Mouse (Mus musculus) liver, embryonic 11.5 days (tissue): ENCODE results near the gene Dcpp1. TPM values are rescaled to one million over a fixed set of nuclear protein-coding genes. Genes with fewer than 3 reads are reported as not detected.
A peak's percentile ranks its signal among the peaks of the same experiment; 100 is the strongest.
"Not testable (repeated sequence)": the region's sequence is repeated elsewhere in the genome, so short reads cannot be mapped to it uniquely, and the experiment has no call there.

ENCODE experiments used
- ATAC-seq: fragments of 200-750 bp; cut with Nextera tagmentation; replicated peaks from 2 replicates; pipeline ENCODE4 v1.8.0; 2017; ENCODE audit warnings: moderate number of reproducible peaks, mild to moderate bottlenecking, moderate TSS enrichment, moderate library complexity; ENCODE audit not compliant: low FRiP score
- DNase-seq: peaks from one replicate; pipeline ENCODE4 v3.0.0-alpha.2; 2017; ENCODE audit warnings: low spot score
- H3K27ac ChIP-seq: fragments of 300-500 bp; sonication (generic); 2 replicates; pipeline ENCODE4 v1.5.1; 2014; ENCODE audit warnings: mild to moderate bottlenecking, low read depth, low read length, control low read depth
- H3K27me3 ChIP-seq: fragments of 300-500 bp; sonication (generic); replicated peaks from 2 replicates; pipeline ENCODE4 v1.6.1; 2014; ENCODE audit warnings: low read length, mixed read lengths; ENCODE audit not compliant: control insufficient read depth, insufficient read depth
- H3K36me3 ChIP-seq: fragments of 300-500 bp; sonication (generic); 2 replicates; pipeline ENCODE4 v1.6.1; 2014; ENCODE audit warnings: mild to moderate bottlenecking, low read length, moderate library complexity, mixed read lengths; ENCODE audit not compliant: control insufficient read depth, insufficient read depth
- H3K4me1 ChIP-seq: fragments of 300-500 bp; sonication (generic); replicated peaks from 2 replicates; pipeline ENCODE4 v1.6.1; 2014; ENCODE audit warnings: low read length, mixed read lengths; ENCODE audit not compliant: control insufficient read depth, insufficient read depth
- H3K4me2 ChIP-seq: fragments of 300-500 bp; sonication (generic); 2 replicates; pipeline ENCODE4 v1.6.1; 2014; ENCODE audit warnings: mild to moderate bottlenecking, control low read depth, moderate library complexity
- H3K4me3 ChIP-seq: fragments of 300-500 bp; sonication (generic); 2 replicates; pipeline ENCODE4 v1.5.1; 2014; ENCODE audit warnings: low read depth, low read length, control low read depth
- H3K9ac ChIP-seq: fragments of 300-500 bp; sonication (generic); 2 replicates; pipeline ENCODE4 v1.6.1; 2014; ENCODE audit warnings: low read depth, low read length, control low read depth
- H3K9me3 ChIP-seq: fragments of 300-500 bp; sonication (generic); 2 replicates; pipeline ENCODE4 v1.6.1; 2016; ENCODE audit warnings: low read length, inconsistent platforms, mixed read lengths; ENCODE audit not compliant: control insufficient read depth
- WGBS: fragments of 180-500 bp; shearing (Covaris S2); extraction: QIAGEN DNeasy Blood & Tissue Kit; methylation state at CpG from one replicate; pipeline ENCODE4 v1.1.7; 2014; 5-methylcytosine and 5-hydroxymethylcytosine counted together
- polyA plus RNA-seq: library from polyadenylated mRNA; unstranded; fragments of >200 nt; fragmentation: Nextera tagmentation; extraction: Ambion mirVana; gene quantifications from 2 replicates; pipeline ENCODE4 v1.2.1, GENCODE M21; 2014

Gene Dcpp1
- polyA plus RNA-seq, result not detected in 2 replicates

DNA sequence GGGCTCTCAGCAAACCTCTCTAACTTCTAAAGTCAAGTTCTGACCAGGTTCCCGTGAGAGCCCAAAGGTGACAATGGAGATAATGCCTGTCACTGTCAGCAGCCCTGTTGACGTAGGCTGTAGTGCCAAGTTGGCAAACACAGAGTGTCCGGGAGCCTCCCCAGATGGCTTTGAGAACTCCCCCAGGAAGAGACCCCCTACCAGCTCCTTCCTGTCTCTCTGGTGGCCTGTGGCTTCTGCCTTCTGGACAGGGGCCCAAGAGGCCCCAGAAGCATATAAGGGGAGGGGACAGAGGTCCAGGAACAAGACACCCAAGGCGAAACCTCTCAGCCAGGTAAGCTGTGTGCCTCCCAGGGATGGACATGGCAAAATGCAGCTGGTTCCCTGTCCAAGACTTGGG lies at the start of gene Dcpp1, which contains the start of gene Dcpp2:
Gene Dcpp1 (plus strand): TSS at position 301 of the 400 bp plus-strand sequence.
Gene Dcpp2 (plus strand): TSS at position 305 of the 400 bp plus-strand sequence.
- not testable (repeated sequence) for H3K9me3 ChIP-seq, H3K4me2 ChIP-seq, H3K27ac ChIP-seq, H3K4me3 ChIP-seq, H3K27me3 ChIP-seq, DNase-seq, H3K4me1 ChIP-seq, ATAC-seq, H3K9ac ChIP-seq, H3K36me3 ChIP-seq
- 49% methylated on average over 4 of the region's 4 CpGs for WGBS

DNA sequence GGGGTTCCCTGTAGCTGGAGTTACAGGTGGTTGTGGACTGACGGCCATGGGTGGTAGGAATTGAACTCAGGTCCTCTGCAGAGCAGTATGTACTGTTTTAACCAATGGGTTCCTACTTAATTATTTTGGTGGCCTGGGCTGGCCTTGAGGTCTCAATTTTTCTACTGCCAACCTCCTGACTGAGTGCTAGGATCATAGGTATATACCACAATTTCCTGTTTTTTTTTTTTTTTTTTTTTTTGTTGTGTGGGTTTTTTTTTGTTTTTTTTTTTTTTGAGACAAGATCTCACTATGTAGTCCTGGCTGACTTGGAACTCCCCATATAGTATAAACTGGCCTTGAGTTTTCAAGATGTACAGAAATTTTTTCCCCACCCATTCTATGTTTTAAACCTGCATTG lies 49.5 kb upstream of the Dcpp1 start:
- H3K9me3 ChIP-seq, result no peaks in the 10 kb centered on the region
- no peak overlapping the region for H3K4me2 ChIP-seq
- H3K27me3 ChIP-seq, result peaks cover 11% of the 10 kb centered on the region; the same call in 1 of the 2 replicates
- ATAC-seq (no peak), DNase-seq (no peak)
- H3K27ac ChIP-seq, result no peak overlapping the region
- no peak overlapping the region for H3K4me3 ChIP-seq
- peaks cover 2% of the 10 kb centered on the region; the same call in 1 of the 2 replicates for H3K36me3 ChIP-seq
- H3K9ac ChIP-seq, result no peak overlapping the region
- 92% methylated on average over 1 of the region's 1 CpGs for WGBS
- peaks cover 9% of the 10 kb centered on the region for H3K4me1 ChIP-seq

DNA sequence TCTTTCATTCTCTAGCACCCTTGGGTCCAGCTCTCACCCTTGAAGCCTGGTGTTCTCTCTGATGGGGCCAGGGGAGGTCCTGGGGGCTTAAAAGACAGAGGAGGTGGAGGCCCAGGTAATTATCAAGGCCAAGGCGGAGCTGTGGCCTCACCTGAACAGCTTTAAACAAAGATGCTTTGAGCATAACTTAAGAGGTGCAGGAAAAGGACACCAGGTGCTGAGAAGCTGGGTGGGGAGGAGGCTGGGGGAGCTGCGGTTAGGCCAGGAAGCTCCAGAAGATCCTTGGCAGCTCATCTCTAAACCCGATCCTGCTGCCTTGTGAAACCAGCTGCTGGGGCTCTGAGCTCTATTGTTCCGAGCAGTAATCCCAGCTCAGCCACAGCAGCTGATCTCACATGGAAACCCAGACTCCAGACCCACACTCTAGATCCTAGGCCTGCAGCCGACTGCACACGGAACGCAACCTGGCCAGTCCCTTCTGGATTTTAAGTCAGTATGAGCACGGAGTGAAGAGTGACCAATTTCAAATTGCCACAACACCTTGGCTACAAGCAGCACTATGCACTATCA lies 44.6 kb upstream of the Dcpp1 start, which contains the start of gene Prss33:
Gene Prss33 (minus strand): TSS at position 51 of the 570 bp plus-strand sequence.
- no peak within 1 kb of the TSS for H3K27ac ChIP-seq
- H3K4me1 ChIP-seq, result no peaks in the 10 kb centered on the region
- no peaks in the 10 kb centered on the region for H3K9me3 ChIP-seq
- H3K9ac ChIP-seq, result no peak within 1 kb of the TSS; the same call in 1 of the 2 replicates
- DNase-seq, result no peak
- 76% methylated on average over 8 of the region's 8 CpGs for WGBS
- H3K4me2 ChIP-seq, result no peak within 1 kb of the TSS
- peaks cover 11% of the 10 kb centered on the region; the same call in 1 of the 2 replicates for H3K27me3 ChIP-seq
- no peak within 1 kb of the TSS for H3K4me3 ChIP-seq
- no peaks in the 10 kb centered on the region for H3K36me3 ChIP-seq
- ATAC-seq, result no peak

DNA sequence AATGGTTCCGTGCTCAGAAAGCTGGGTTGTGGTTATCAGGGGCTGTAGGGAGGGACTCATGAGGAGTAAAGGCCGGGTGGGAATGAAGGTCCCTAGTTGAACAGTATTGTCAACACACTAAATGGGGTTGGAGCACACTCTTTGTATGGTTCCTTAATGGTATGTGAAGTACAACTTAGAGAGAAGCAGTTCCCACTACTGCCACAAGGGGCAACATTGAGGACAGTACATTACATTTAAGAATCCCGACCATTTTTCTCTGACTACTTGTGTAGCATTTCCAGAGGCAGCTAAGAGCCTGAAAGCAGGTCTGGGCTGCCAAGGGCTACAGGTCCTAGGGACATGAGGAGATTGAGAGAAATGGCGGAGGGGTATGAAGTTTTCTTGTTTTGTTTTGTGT lies 39.5 kb upstream of the Dcpp1 start:
- H3K9me3 ChIP-seq, result no peaks in the 10 kb centered on the region
- no peak overlapping the region for H3K4me3 ChIP-seq
- DNase-seq (no peak), ATAC-seq (no peak)
- WGBS, result 21% methylated on average over 4 of the region's 4 CpGs
- no peak overlapping the region for H3K4me2 ChIP-seq
- H3K27ac ChIP-seq, result no peak overlapping the region
- no peaks in the 10 kb centered on the region for H3K36me3 ChIP-seq
- no peaks in the 10 kb centered on the region for H3K4me1 ChIP-seq
- H3K27me3 ChIP-seq, result no peaks in the 10 kb centered on the region
- no peak overlapping the region for H3K9ac ChIP-seq

DNA sequence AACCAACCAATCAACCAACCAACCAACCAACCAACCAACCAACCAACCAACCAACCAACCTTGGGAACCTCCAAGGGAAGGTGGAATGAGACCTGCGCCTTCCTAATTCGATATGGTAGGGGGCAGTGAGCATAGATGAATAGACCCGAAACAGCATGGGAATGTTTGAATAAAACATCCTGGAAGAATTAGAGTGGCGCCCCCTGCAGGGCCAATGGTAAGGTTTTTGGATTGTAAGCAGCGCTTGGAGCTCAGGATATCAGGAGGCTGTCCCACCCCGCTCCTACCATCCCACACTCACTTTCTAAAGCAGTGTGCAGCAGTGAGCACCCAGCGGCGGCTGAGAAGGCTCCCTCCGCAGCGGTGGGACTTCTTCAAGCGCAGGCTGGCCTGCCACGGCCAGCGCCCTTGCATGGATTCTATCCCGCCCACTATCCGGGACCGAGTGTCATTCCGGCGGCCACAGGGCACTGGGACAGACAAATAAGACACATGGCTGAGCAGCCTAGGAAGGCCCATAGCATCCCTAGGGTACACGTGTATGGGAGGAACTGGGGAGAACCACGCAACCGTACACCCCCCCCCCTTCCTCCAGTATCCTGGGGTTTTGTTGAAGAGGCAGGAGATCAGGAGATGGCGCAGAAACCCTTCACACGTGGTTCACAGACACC lies 37.4 kb upstream of the Dcpp1 start:
- no peak overlapping the region for H3K9ac ChIP-seq
- DNase-seq (no peak), ATAC-seq (0 out of 2 replicates have a peak, but pooled peaks have one; percentile 22)
- H3K4me2 ChIP-seq, result peak overlapping the region; percentile 60
- H3K9me3 ChIP-seq, result no peaks in the 10 kb centered on the region
- no peaks in the 10 kb centered on the region for H3K4me1 ChIP-seq
- H3K27ac ChIP-seq, result no peak overlapping the region
- H3K36me3 ChIP-seq, result no peaks in the 10 kb centered on the region
- WGBS, result 43% methylated on average over 23 of the region's 23 CpGs
- peak overlapping the region; percentile 27; the same call in 1 of the 2 replicates for H3K4me3 ChIP-seq
- no peaks in the 10 kb centered on the region for H3K27me3 ChIP-seq

DNA sequence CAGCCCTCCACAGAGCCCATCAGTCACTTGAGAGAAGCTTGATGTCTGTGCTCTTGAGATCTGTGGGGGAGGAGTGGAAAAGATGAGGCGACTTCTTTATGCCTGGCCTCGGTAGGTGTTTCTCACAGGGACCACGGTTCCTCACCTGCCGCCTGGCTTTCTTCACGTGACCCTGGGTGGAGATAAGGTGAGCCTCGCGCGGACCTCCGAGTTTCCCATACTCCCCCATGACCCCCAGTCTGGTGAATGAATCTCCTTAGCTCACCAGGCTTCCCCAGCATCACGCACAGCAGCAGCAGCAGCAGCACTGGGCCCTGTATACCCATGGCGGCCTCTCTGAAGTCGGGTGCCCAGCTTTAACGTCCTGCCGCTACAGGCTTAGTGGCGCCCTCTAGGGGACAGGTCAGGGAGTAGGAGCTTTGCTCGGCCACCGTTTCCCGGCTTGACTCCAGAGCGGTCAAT lies 36.8 kb upstream of the Dcpp1 start, which contains the start of the genes Prss32 and Prss41:
Gene Prss32 (plus strand): TSS at position 44 of the 462 bp plus-strand sequence.
Gene Prss41 (minus strand): TSS at position 361 of the 462 bp plus-strand sequence.
- Histone ChIP-seq H3K4me2 (peak within 1 kb of the TSS; percentile 60), H3K9me3 (no peaks in the 10 kb centered on the region), H3K4me1 (no peaks in the 10 kb centered on the region), H3K27me3 (no peaks in the 10 kb centered on the region), H3K4me3 (peak within 1 kb of the TSS; percentile 27), H3K9ac (no peak within 1 kb of the TSS), H3K36me3 (no peaks in the 10 kb centered on the region), H3K27ac (no peak within 1 kb of the TSS)
- ATAC-seq (peak; percentile 65; the same call in 1 of the 2 replicates), DNase-seq (peak; percentile 63)
- WGBS, result 18% methylated on average over 19 of the region's 19 CpGs

DNA sequence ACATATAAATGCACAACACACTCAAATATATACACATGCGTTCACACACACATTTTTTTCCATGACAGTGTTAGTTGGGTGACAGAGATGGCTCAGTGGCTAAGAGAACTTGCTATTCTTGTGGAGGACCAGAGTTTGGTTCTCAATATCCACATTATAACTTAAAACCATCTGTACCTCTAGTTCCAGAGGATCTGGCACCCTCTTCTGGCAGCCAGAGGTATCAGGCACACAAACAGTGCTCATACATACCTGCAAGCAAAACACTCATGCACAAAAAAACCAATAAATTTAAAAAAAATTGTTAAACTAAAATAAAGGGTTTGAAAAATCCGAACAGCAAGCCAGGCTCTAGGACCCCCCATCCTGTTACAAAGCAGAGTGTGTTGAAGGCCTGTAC lies 30.6 kb upstream of the Dcpp1 start:
- DNase-seq, result no peak
- no peaks in the 10 kb centered on the region for H3K36me3 ChIP-seq
- no peak overlapping the region for H3K9ac ChIP-seq
- no peak overlapping the region for H3K27ac ChIP-seq
- H3K9me3 ChIP-seq, result no peaks in the 10 kb centered on the region
- no peak for ATAC-seq
- no peaks in the 10 kb centered on the region for H3K4me1 ChIP-seq
- H3K27me3 ChIP-seq, result no peaks in the 10 kb centered on the region
- 58% methylated on average over 2 of the region's 2 CpGs for WGBS
- H3K4me3 ChIP-seq, result no peak overlapping the region
- H3K4me2 ChIP-seq, result no peak overlapping the region

DNA sequence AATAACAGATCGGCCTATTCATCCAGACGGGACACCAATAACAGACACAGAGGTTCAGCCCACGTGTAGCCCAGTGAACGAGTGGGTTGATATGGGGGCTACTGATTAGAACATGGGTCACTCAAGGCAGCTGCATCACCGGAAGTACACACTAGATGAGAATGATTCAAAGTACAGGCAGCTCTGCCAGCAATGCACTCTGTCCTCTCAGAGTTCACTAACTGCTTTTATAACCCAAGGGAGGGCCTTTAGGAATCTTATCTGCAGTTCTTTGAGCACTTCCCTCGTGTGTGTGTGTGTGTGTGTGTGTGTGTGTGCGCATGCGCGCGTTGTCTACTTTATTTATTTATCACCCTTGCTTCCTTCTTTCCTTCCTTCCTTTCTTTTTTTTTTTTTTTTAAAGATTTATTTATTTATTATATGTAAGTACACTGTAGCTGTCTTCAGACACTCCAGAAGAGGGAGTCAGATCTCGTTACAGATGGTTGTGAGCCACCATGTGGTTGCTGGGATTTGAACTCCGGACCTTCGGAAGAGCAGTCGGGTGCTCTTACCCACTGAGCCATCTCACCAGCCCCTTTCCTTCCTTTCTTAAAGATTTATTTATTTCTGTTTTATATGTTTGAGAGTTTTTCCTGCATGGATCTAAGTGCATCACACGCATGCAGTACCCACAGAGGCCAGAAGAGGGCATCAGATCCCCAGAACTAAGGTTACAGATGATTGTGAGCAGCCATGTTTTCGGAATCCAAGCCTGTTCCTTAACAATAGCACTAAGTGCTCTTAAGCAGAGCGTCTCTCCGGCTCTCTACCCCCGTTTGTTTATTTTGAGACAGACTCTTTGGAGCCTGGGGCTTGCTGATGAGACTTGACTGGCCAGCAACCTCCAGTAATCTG lies 29.6 kb upstream of the Dcpp1 start:
- WGBS, result 52% methylated on average over 18 of the region's 19 CpGs
- Histone ChIP-seq H3K4me1 (no peaks in the 10 kb centered on the region), H3K27me3 (no peaks in the 10 kb centered on the region), H3K4me2 (no peak overlapping the region), H3K9ac (no peak overlapping the region), H3K27ac (no peak overlapping the region), H3K9me3 (no peaks in the 10 kb centered on the region), H3K36me3 (no peaks in the 10 kb centered on the region), H3K4me3 (no peak overlapping the region)
- DNase-seq, result peak; percentile 55
- ATAC-seq, result no peak
